Mouse (Mus musculus) E14TG2a.4 (cell line): Measurements from ENCODE around the gene Aldh4a1.

Experiments used
- CTCF ChIP-seq: conservative IDR thresholded peaks from 2 replicates; pipeline ENCODE4 v1.5.1; 2014; ENCODE audit warnings: low read length
- POU5F1 ChIP-seq: IDR thresholded peaks from 2 replicates; pipeline ENCODE4 v1.6.1; 2014; ENCODE audit warnings: low read length, borderline replicate concordance

GRCm38 (mm10) chr4:139631141-139631540 lies 8.5 kb downstream of the Aldh4a1 start:
- no peak for TF ChIP-seq CTCF
- no peak for TF ChIP-seq POU5F1
